Mouse (Mus musculus) layer of hippocampus, adult 2 months (tissue): Measurements from ENCODE around the gene Bpifb6. TPM values are rescaled to one million over a fixed set of nuclear protein-coding genes. Genes with fewer than 3 reads are reported as not detected.
A peak's percentile ranks its signal among the peaks of the same experiment; 100 is the strongest.

ENCODE experiments used
- DNase-seq, 2 experiments: peaks; one replicate each; pipeline ENCODE4 v3.0.0; 2022; ENCODE audit warnings: low spot score in 2 of 2
- H3K27ac ChIP-seq: fragments of 200-600 bp; 2 replicates; pipeline ENCODE4 v1.8.1; 2022
- H3K4me3 ChIP-seq: fragments of 200-600 bp; 2 replicates; pipeline ENCODE4 v1.8.1; 2022; ENCODE audit warnings: mild to moderate bottlenecking
- CTCF ChIP-seq: fragments of 200-600 bp; conservative IDR thresholded peaks from 2 replicates; pipeline ENCODE4 v1.8.1; 2022; ENCODE audit warnings: antibody characterized with exemption, mild to moderate bottlenecking, moderate library complexity
- long read RNA-seq, 2 experiments: library from polyadenylated mRNA; stranded (forward); transcript quantifications; one replicate each; pipeline ENCODE4 v2.0.0; 2021; ENCODE audit warnings: borderline mapping rate in 2 of 2
- total RNA-seq, 2 experiments: library from RNA; stranded (reverse); gene quantifications; 2 replicates each; pipeline ENCODE4 v1.2.3; 2021

The Bpifb6 gene
- not detected for total RNA-seq
- long read RNA-seq, experiment 1 = 0 reads
- long read RNA-seq, experiment 2 = 0 reads

- no peak for DNase-seq
- Histone ChIP-seq H3K4me3 (no peak within 1 kb of the TSS), H3K27ac (no peak within 1 kb of the TSS)
- TF ChIP-seq CTCF = no peak
Measured at GRCm38 (mm10) chr2:153900088-153900487, at the start of gene Bpifb6. TSS of gene Bpifb6 (plus strand) at chr2:153900388.

- TF ChIP-seq CTCF = peak; percentile 78
- no peak overlapping the region for H3K4me3 ChIP-seq
- H3K27ac ChIP-seq = no peak overlapping the region
- peak; percentile 42 to 67 for DNase-seq
Measured at GRCm38 (mm10) chr2:153851030-153851360, 49.2 kb upstream of the Bpifb6 start.

- Histone ChIP-seq H3K27ac (no peak overlapping the region), H3K4me3 (no peak overlapping the region)
- TF ChIP-seq CTCF = no peak
- DNase-seq = no peak
Measured at GRCm38 (mm10) chr2:153853544-153853943, 46.6 kb upstream of the Bpifb6 start.

GRCm38 (mm10) chr2:153859581-153859980, 40.6 kb upstream of the Bpifb6 start:
- Histone ChIP-seq H3K27ac (no peak overlapping the region), H3K4me3 (no peak overlapping the region)
- no peak for DNase-seq
- no peak for TF ChIP-seq CTCF

GRCm38 (mm10) chr2:153860315-153860714, 39.9 kb upstream of the Bpifb6 start:
- no peak for DNase-seq
- TF ChIP-seq CTCF = no peak
- Histone ChIP-seq H3K4me3 (no peak overlapping the region), H3K27ac (no peak overlapping the region)

GRCm38 (mm10) chr2:153860715-153861114, 39.5 kb upstream of the Bpifb6 start:
- no peak overlapping the region for H3K27ac ChIP-seq
- DNase-seq = no peak
- H3K4me3 ChIP-seq = no peak overlapping the region
- no peak for TF ChIP-seq CTCF

GRCm38 (mm10) chr2:153861960-153862359, 38.2 kb upstream of the Bpifb6 start:
- no peak for DNase-seq
- H3K4me3 ChIP-seq = no peak overlapping the region
- TF ChIP-seq CTCF = no peak
- no peak overlapping the region for H3K27ac ChIP-seq

GRCm38 (mm10) chr2:153870984-153871383, 29.2 kb upstream of the Bpifb6 start, which contains the start of gene Sun5:
TSS of gene Sun5 (minus strand) at chr2:153871084.
- Histone ChIP-seq H3K27ac (no peak within 1 kb of the TSS), H3K4me3 (no peak within 1 kb of the TSS)
- no peak for DNase-seq
- no peak for TF ChIP-seq CTCF

GRCm38 (mm10) chr2:153874745-153875144, 25.4 kb upstream of the Bpifb6 start, which contains the start of gene Bpifb2:
TSS of gene Bpifb2 (plus strand) at chr2:153875045.
- TF ChIP-seq CTCF = no peak
- H3K4me3 ChIP-seq = no peak within 1 kb of the TSS
- no peak within 1 kb of the TSS for H3K27ac ChIP-seq
- no peak for DNase-seq

- DNase-seq = no peak
- Histone ChIP-seq H3K4me3 (no peak overlapping the region), H3K27ac (no peak overlapping the region)
- no peak for TF ChIP-seq CTCF
Measured at GRCm38 (mm10) chr2:153899111-153899510, 1.1 kb upstream of the Bpifb6 start.

- no peak overlapping the region for H3K27ac ChIP-seq
- TF ChIP-seq CTCF = no peak
- no peak for DNase-seq
- no peak overlapping the region for H3K4me3 ChIP-seq
Measured at GRCm38 (mm10) chr2:153902726-153903125, 2.5 kb downstream of the Bpifb6 start.

GRCm38 (mm10) chr2:153906626-153907025, 6.4 kb downstream of the Bpifb6 start:
- Histone ChIP-seq H3K4me3 (no peak overlapping the region), H3K27ac (no peak overlapping the region)
- no peak for TF ChIP-seq CTCF
- DNase-seq = no peak

GRCm38 (mm10) chr2:153914151-153914550, 14.0 kb downstream of the Bpifb6 start:
- Histone ChIP-seq H3K27ac (no peak overlapping the region), H3K4me3 (no peak overlapping the region)
- TF ChIP-seq CTCF = no peak
- peak in 1 of 2 experiments; percentile 26 for DNase-seq

- Histone ChIP-seq H3K27ac (no peak within 1 kb of the TSS), H3K4me3 (no peak within 1 kb of the TSS)
- no peak for TF ChIP-seq CTCF
- no peak for DNase-seq
Measured at GRCm38 (mm10) chr2:153917930-153918329, 17.7 kb downstream of the Bpifb6 start, which contains the start of gene Bpifb3. TSS of gene Bpifb3 (plus strand) at chr2:153918230.

GRCm38 (mm10) chr2:153921246-153921645, 21.1 kb downstream of the Bpifb6 start:
- Histone ChIP-seq H3K27ac (no peak overlapping the region), H3K4me3 (no peak overlapping the region)
- peak in 1 of 2 experiments; percentile 7 for DNase-seq
- TF ChIP-seq CTCF = no peak
